Mouse (Mus musculus): ENCODE measurements around the gene Olfr464. TPM values are rescaled to one million over a fixed set of nuclear protein-coding genes. Genes with fewer than 3 reads are reported as not detected.

Gene Olfr464
- polyA plus RNA-seq, 1 experiment from 2014 or later, result 0.10 TPM

Other genes with a start within 250 kb of the Olfr464 start
- gene Supt4a, start 183.4 kb downstream of the Olfr464 start, polyA plus RNA-seq (2016; fragmentation: Nextera tagmentation; extraction: Ambion mirVana), result 158 TPM in 2 replicates
- 5.1 and 8.6 TPM in 2 replicates for gene Tspoap1, start 160.4 kb downstream of the Olfr464 start, polyA plus RNA-seq (2016; fragmentation: Nextera tagmentation; extraction: Ambion mirVana)
- 3.0 and 3.4 TPM in 2 replicates for gene Mpo, start 127.4 kb downstream of the Olfr464 start, polyA plus RNA-seq (2016; fragmentation: Nextera tagmentation; extraction: Ambion mirVana)
- 0.56 and 0.83 TPM in 2 replicates for gene Lpo, start 92.7 kb downstream of the Olfr464 start, polyA plus RNA-seq (2016; fragmentation: Nextera tagmentation; extraction: Ambion mirVana)
- 19.8 and 20.6 TPM in 2 replicates for gene Mks1, start 67.8 kb downstream of the Olfr464 start, polyA plus RNA-seq (2016; fragmentation: Nextera tagmentation; extraction: Ambion mirVana)
- gene Epx, start 45.4 kb downstream of the Olfr464 start, polyA plus RNA-seq (2016; fragmentation: Nextera tagmentation; extraction: Ambion mirVana), result not detected in 2 replicates
- gene Olfr462, start 28.7 kb downstream of the Olfr464 start, polyA plus RNA-seq (2016; fragmentation: Nextera tagmentation; extraction: Ambion mirVana), result not detected in 2 replicates
- gene Olfr463, start 23.6 kb downstream of the Olfr464 start, polyA plus RNA-seq (2016; fragmentation: Nextera tagmentation; extraction: Ambion mirVana), result not detected in 2 replicates
- gene Dynll2, start 66.6 kb upstream of the Olfr464 start, polyA plus RNA-seq (2016; fragmentation: Nextera tagmentation; extraction: Ambion mirVana), result 25.5 and 28.2 TPM in 2 replicates
- gene Srsf1, start 126.4 kb upstream of the Olfr464 start, polyA plus RNA-seq (2016; fragmentation: Nextera tagmentation; extraction: Ambion mirVana), result 477 and 513 TPM in 2 replicates
- gene Vezf1, start 147.3 kb upstream of the Olfr464 start, polyA plus RNA-seq (2016; fragmentation: Nextera tagmentation; extraction: Ambion mirVana), result 59.0 and 59.8 TPM in 2 replicates
- 36.4 and 42.0 TPM in 2 replicates for gene Cuedc1, start 177.1 kb upstream of the Olfr464 start, polyA plus RNA-seq (2016; fragmentation: Nextera tagmentation; extraction: Ambion mirVana)

Data from embryonic facial prominence, embryonic 12.5 days (tissue).